Mouse (Mus musculus): ENCODE results near the gene Vmn1r112. TPM values are rescaled to one million over a fixed set of nuclear protein-coding genes. Genes with fewer than 3 reads are reported as not detected.
"Not testable (repeated sequence)": the region's sequence is repeated elsewhere in the genome, so short reads cannot be mapped to it uniquely, and the experiment has no call there.

Vmn1r112 gene
- not detected in 2 replicates for total RNA-seq (2014; rRNA removed)
- polyA plus RNA-seq (2012; rRNA removed), result not detected in 2 replicates

DNA sequence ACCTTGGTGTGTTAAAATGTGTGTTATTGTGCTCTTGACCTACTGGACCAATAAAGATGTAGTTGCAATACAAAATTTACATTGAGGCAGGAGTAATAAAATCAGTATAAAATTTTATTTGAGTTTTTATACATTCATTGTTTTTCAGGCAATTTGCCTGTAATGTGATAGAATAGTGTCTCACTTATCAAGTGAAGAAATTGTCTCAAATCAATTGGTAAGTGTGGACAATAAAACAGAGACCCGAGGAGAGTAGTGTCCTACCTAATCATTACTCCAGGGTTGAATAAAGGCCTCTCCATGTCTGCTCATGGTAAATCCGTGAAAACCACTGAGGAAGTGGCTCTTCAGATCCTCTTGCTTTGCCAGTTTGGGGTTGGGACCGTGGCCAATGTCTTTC is at the start of gene Vmn1r112:
TSS of gene Vmn1r112 (plus strand) at position 301 of the 400 bp plus-strand sequence.
- no CpG with 5 or more reads among the region's 3 CpGs for WGBS
- H3K4me3 ChIP-seq (ENCODE audit: insufficient read depth, low read depth, low read length); H3K36me3 ChIP-seq (ENCODE audit: control insufficient read depth, insufficient read depth, low read length); DNase-seq (ENCODE audit: extremely low read depth, low read depth, low spot score); H3K9ac ChIP-seq (ENCODE audit: low read depth, low read length); H3K4me1 ChIP-seq (ENCODE audit: control insufficient read depth, insufficient read depth, low read length); H3K27ac ChIP-seq (replicated peaks; ENCODE audit: insufficient read depth, low read depth, low read length); H3K79me2 ChIP-seq (ENCODE audit: control insufficient read depth, insufficient read depth, low read length); H3K27me3 ChIP-seq (ENCODE audit: control insufficient read depth, insufficient read depth, low read length): not testable (repeated sequence)

DNA sequence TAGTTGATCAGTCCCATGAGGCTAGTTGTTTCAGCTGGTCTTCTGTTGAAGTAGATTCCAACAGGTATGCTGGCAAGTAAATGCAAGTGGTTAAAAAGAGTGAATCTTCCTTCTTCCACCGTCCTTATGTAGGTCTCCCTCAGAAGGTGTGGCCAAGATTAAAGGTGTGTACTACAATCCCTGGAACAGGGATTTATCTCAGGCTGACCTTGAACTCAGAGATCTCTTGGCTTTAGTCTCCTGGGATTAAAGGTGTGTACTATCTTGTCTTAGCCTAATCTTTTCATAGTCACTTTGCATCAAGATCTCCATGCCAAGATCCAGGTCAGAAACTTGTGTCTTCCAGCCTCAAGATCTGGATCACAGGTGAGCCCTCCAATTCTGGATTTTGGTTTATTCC is 40.5 kb upstream of the Vmn1r112 start, which contains the start of gene Gm10668:
TSS of gene Gm10668 (minus strand) at position 101 of the 400 bp plus-strand sequence.
- not testable (repeated sequence) for H3K9ac ChIP-seq (ENCODE audit: low read depth, low read length); H3K4me1 ChIP-seq (ENCODE audit: control insufficient read depth, insufficient read depth, low read length); H3K27ac ChIP-seq (replicated peaks; ENCODE audit: insufficient read depth, low read depth, low read length); H3K79me2 ChIP-seq (ENCODE audit: control insufficient read depth, insufficient read depth, low read length); H3K27me3 ChIP-seq (ENCODE audit: control insufficient read depth, insufficient read depth, low read length); H3K4me3 ChIP-seq (ENCODE audit: insufficient read depth, low read depth, low read length); DNase-seq (ENCODE audit: extremely low read depth, low read depth, low spot score); H3K36me3 ChIP-seq (ENCODE audit: control insufficient read depth, insufficient read depth, low read length)
- no CpG with 5 or more reads among the region's 1 CpGs for WGBS

DNA sequence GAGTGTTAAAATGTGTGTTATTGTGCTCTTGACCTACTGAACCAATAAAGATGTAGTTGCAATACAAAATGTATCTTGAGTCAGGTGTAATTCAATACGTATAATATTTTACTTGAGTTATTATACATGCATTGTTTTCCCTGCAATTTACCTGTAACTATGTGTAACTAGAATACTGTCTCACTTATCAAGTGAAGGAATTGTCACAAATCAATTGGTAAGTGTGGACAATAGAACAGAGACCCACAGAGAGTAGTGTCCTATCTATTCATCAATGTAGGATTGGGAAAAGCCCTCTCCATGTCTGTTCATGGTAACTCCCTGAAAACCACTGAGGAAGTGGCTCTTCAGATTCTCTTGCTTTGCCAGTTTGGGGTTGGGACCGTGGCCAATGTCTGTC is 16.0 kb downstream of the Vmn1r112 start, which contains the start of gene Vmn1r113:
TSS of gene Vmn1r113 (plus strand) at position 301 of the 400 bp plus-strand sequence.
- not testable (repeated sequence) for H3K79me2 ChIP-seq (ENCODE audit: control insufficient read depth, insufficient read depth, low read length); H3K9ac ChIP-seq (ENCODE audit: low read depth, low read length); H3K4me1 ChIP-seq (ENCODE audit: control insufficient read depth, insufficient read depth, low read length); DNase-seq (ENCODE audit: extremely low read depth, low read depth, low spot score); H3K27me3 ChIP-seq (ENCODE audit: control insufficient read depth, insufficient read depth, low read length); H3K4me3 ChIP-seq (ENCODE audit: insufficient read depth, low read depth, low read length); H3K27ac ChIP-seq (replicated peaks; ENCODE audit: insufficient read depth, low read depth, low read length); H3K36me3 ChIP-seq (ENCODE audit: control insufficient read depth, insufficient read depth, low read length)
- 56% methylated on average over 2 of the region's 2 CpGs for WGBS

DNA sequence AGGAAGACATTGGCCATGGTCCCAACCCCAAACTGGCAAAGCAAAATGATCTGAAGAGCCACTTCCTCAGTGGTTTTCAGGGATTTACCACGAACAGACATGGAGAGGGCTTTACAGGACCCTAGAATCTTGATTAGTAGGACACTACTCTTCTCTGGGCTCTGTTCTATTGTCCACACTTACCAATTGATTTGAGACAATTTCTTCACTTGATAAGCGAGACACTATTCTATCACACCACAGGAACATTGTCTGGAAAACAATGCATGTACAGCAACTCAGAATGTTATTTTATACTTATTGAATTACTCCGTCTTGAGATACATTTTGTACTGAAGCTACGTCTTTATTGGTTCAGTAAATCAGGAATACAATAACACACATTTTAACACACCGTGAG is 41.1 kb downstream of the Vmn1r112 start, which contains the start of gene Vmn1r114:
TSS of gene Vmn1r114 (minus strand) at position 101 of the 400 bp plus-strand sequence.
- not testable (repeated sequence) for DNase-seq (ENCODE audit: extremely low read depth, low read depth, low spot score)
- no CpG with 5 or more reads among the region's 5 CpGs for WGBS

More for the DNA sequence above, 41.1 kb downstream of the Vmn1r112 start, which contains the start of gene Vmn1r114:
- not testable (repeated sequence) for H3K79me2 ChIP-seq (ENCODE audit: control insufficient read depth, insufficient read depth, low read length); H3K27ac ChIP-seq (replicated peaks; ENCODE audit: insufficient read depth, low read depth, low read length); H3K27me3 ChIP-seq (ENCODE audit: control insufficient read depth, insufficient read depth, low read length); H3K36me3 ChIP-seq (ENCODE audit: control insufficient read depth, insufficient read depth, low read length); H3K4me1 ChIP-seq (ENCODE audit: control insufficient read depth, insufficient read depth, low read length); H3K9ac ChIP-seq (ENCODE audit: low read depth, low read length); H3K4me3 ChIP-seq (ENCODE audit: insufficient read depth, low read depth, low read length)

Other genes with a start within 250 kb of the Vmn1r112 start
- gene Vmn1r104, start 237.3 kb upstream of the Vmn1r112 start, total RNA-seq (2014; rRNA removed), result not detected in 2 replicates
- gene Vmn1r104, start 237.3 kb upstream of the Vmn1r112 start, polyA plus RNA-seq (2012; rRNA removed), result not detected in 2 replicates
- not detected in 2 replicates for gene Gm5726, start 225.4 kb upstream of the Vmn1r112 start, total RNA-seq (2014; rRNA removed)
- not detected in 2 replicates for gene Gm5726, start 225.4 kb upstream of the Vmn1r112 start, polyA plus RNA-seq (2012; rRNA removed)
- gene Gm4141, start 194.9 kb upstream of the Vmn1r112 start, total RNA-seq (2014; rRNA removed), result not detected in 2 replicates
- gene Gm4141, start 194.9 kb upstream of the Vmn1r112 start, polyA plus RNA-seq (2012; rRNA removed), result not detected in 2 replicates
- not detected in 2 replicates for gene Gm4513, start 172.2 kb upstream of the Vmn1r112 start, total RNA-seq (2014; rRNA removed)
- not detected in 2 replicates for gene Gm4513, start 172.2 kb upstream of the Vmn1r112 start, polyA plus RNA-seq (2012; rRNA removed)
- not detected in 2 replicates for gene Vmn1r107, start 102.3 kb upstream of the Vmn1r112 start, total RNA-seq (2014; rRNA removed)
- gene Vmn1r107, start 102.3 kb upstream of the Vmn1r112 start, polyA plus RNA-seq (2012; rRNA removed), result not detected in 2 replicates
- not detected in 2 replicates for gene Vmn1r111, start 68.0 kb upstream of the Vmn1r112 start, total RNA-seq (2014; rRNA removed)
- not detected in 2 replicates for gene Vmn1r111, start 68.0 kb upstream of the Vmn1r112 start, polyA plus RNA-seq (2012; rRNA removed)
- not detected in 2 replicates for gene Gm10668, start 40.6 kb upstream of the Vmn1r112 start, total RNA-seq (2014; rRNA removed)
- not detected in 2 replicates for gene Gm10668, start 40.6 kb upstream of the Vmn1r112 start, polyA plus RNA-seq (2012; rRNA removed)
- gene Vmn1r113, start 16.1 kb downstream of the Vmn1r112 start, total RNA-seq (2014; rRNA removed), result not detected in 2 replicates
- gene Vmn1r113, start 16.1 kb downstream of the Vmn1r112 start, polyA plus RNA-seq (2012; rRNA removed), result not detected in 2 replicates
- gene Vmn1r114, start 41.0 kb downstream of the Vmn1r112 start, total RNA-seq (2014; rRNA removed), result not detected in 2 replicates
- not detected in 2 replicates for gene Vmn1r114, start 41.0 kb downstream of the Vmn1r112 start, polyA plus RNA-seq (2012; rRNA removed)
- gene Vmn1r115, start 73.8 kb downstream of the Vmn1r112 start, total RNA-seq (2014; rRNA removed), result not detected in 2 replicates
- not detected in 2 replicates for gene Vmn1r115, start 73.8 kb downstream of the Vmn1r112 start, polyA plus RNA-seq (2012; rRNA removed)
- not detected in 2 replicates for gene Vmn1r116, start 101.1 kb downstream of the Vmn1r112 start, total RNA-seq (2014; rRNA removed)
- gene Vmn1r116, start 101.1 kb downstream of the Vmn1r112 start, polyA plus RNA-seq (2012; rRNA removed), result not detected in 2 replicates
- gene Vmn1r117, start 112.9 kb downstream of the Vmn1r112 start, total RNA-seq (2014; rRNA removed), result not detected in 2 replicates
- not detected in 2 replicates for gene Vmn1r117, start 112.9 kb downstream of the Vmn1r112 start, polyA plus RNA-seq (2012; rRNA removed)
- gene Vmn1r118, start 141.2 kb downstream of the Vmn1r112 start, total RNA-seq (2014; rRNA removed), result not detected in 2 replicates
- gene Vmn1r118, start 141.2 kb downstream of the Vmn1r112 start, polyA plus RNA-seq (2012; rRNA removed), result not detected in 2 replicates
- not detected in 2 replicates for gene Vmn1r119, start 241.3 kb downstream of the Vmn1r112 start, total RNA-seq (2014; rRNA removed)
- gene Vmn1r119, start 241.3 kb downstream of the Vmn1r112 start, polyA plus RNA-seq (2012; rRNA removed), result not detected in 2 replicates

Data from liver, adult 2 months (tissue).